Mouse (Mus musculus): ENCODE measurements at regions not wholly inside any gene's neighbourhood (a gene's known extent, or its start where the extent isn't known, plus 50 kb on each side); places are given as distances from the start of the nearest gene placed in this dataset.

DNA sequence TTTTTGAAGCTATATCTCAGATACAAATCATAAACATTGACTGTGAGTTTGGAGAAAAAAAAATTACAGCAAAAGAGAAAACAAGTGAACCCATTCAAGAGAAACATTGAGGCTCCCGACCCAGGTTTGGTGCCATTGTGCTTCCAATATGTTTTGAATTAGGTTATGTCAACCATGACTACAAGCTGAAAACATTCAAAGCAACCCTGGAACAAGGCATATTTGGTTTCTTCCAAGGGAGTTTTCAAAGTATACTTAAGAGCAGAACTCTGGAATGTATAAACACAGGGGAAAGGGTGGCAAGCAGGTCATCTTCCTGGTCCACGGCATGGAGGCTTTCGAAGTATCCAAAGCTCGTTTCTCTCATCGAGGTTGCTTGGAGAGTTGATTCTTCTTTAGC is 464.1 kb downstream of the Sorl1 start:
- TF ChIP-seq CTCF (IDR thresholded peaks at IDR 0.05; ENCODE audit: borderline replicate concordance, insufficient read depth, low read length) (no peak), POLR2A (IDR thresholded peaks at IDR 0.05; ENCODE audit: low read depth, low read length) (no peak)
